Mouse (Mus musculus): ENCODE results near the gene Wdr6. TPM values are rescaled to one million over a fixed set of nuclear protein-coding genes. Genes with fewer than 3 reads are reported as not detected.

Gene Wdr6
- total RNA-seq, 2 experiments from 2014 or later, result 18.0 to 18.1 TPM

- no peak for ATAC-seq (replicated peaks; ENCODE audit: poor library complexity, severe bottlenecking)
These were observed 3.6 kb downstream of the Wdr6 start for GRCm38 (mm10) chr9:108574921-108575320.

DNA sequence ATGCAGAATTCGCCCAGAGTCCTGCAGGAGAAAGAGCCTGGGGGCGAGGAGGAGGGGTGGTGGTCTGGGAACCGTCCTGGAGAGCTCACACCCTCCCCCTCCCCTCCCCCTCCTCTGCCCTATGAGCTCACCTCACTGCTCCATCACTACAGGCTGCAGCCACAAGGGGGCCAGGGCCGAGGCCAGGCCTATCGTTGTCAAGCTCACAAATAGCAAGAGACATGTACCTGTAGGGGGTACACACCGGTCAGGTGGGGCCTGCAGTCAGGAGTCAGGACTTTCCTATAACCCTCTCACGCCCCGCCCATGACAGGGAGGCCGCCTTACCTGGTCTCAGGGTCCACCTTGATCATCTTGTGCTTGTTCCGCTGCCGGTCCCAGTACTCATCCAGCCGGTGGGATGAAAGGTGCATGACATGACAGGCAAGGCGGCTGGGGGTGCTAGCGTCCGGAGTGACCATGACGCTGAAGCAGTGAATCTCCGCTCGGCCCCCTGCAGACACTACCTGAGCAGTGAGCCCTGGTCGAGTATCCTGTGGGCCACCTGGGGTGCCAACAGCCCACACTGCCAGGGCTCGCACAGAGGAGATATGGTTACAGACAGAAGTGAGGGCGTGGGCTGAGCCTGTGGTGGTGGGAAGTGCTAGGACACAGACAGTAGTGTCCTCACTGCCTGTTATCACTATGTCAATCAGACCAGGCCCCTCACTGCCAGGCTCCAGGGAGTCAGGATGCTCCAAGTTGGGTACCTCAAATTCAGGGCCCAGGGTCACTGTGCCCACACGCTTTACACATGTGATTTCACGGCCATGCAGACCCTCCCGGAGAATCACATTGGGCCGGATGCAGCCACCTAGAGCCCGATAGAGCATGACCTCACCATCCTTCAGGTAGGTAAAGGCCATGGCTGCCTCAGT, 4.5 kb downstream of the Wdr6 start:
- 0 out of 2 replicates have a peak, but pooled peaks have one; percentile 11 for ATAC-seq (replicated peaks; ENCODE audit: poor library complexity, severe bottlenecking)

GRCm38 (mm10) chr9:108572321-108572720, 6.2 kb downstream of the Wdr6 start:
- no peak for ATAC-seq (replicated peaks; ENCODE audit: poor library complexity, severe bottlenecking)

- no peak for ATAC-seq (replicated peaks; ENCODE audit: poor library complexity, severe bottlenecking)
These were observed 7.1 kb downstream of the Wdr6 start for GRCm38 (mm10) chr9:108571401-108571973.

GRCm38 (mm10) chr9:108570207-108570896, 8.2 kb downstream of the Wdr6 start:
- peak; percentile 20 for ATAC-seq (replicated peaks; ENCODE audit: poor library complexity, severe bottlenecking)

- peak; percentile 45 for ATAC-seq (replicated peaks; ENCODE audit: poor library complexity, severe bottlenecking)
These were observed 8.9 kb downstream of the Wdr6 start, which contains the start of gene Dalrd3 for GRCm38 (mm10) chr9:108569381-108570206. Gene Dalrd3, plus strand, starts transcription at chr9:108569886.

DNA sequence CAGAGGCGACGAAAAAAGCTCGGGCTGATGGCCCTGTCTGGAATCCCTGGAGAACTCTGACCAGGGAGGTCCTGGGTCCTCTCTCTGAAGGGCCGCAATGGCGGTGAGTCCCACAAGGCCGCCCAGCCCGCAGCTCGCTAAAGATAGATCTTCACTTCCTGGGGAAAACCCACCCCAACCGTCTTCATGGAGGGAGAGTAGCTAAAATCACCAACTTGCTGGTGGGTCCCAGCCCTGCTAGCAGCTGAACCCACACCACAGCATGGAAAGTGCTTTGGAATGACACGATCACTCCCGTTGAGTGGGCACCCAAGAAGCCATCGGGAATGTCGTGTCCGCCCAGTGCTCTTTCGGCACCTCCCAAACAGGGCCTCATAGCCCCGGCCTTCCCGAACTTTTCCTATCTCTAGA, 10.0 kb downstream of the Wdr6 start:
- no peak for ATAC-seq (replicated peaks; ENCODE audit: poor library complexity, severe bottlenecking)

DNA sequence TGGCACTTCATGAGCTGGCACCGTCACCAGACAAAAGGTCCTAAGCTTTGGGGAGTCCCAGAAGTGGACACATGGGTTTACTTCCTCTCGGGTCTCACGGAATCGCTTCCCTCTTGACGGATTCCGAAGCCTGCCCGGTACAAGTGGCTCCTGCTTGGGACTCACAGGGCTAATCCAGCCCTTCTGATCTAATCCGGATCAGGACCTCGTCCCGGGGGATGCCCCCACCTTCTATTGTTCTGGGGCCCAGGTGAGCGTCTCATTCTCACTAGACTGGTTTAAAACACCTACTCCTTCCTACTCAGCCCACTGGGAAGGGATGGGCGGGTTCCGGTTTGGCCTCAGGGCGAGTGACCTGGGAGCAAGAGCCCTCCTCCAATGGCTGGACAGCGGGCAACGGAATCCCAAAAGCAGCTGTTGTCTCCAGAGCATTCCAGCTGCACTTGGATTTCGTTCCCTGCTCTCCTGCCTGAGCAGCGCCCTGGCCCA, 10.6 kb downstream of the Wdr6 start:
- peak; percentile 3 for ATAC-seq (replicated peaks; ENCODE audit: poor library complexity, severe bottlenecking)

- ATAC-seq (replicated peaks; ENCODE audit: poor library complexity, severe bottlenecking), result peak; percentile 62
These were observed 11.4 kb downstream of the Wdr6 start, which contains the start of gene Ndufaf3 for GRCm38 (mm10) chr9:108566815-108567776. Gene Ndufaf3, minus strand, starts transcription at chr9:108567434.

- ATAC-seq (replicated peaks; ENCODE audit: poor library complexity, severe bottlenecking), result peak; percentile 0; the same call in 1 of the 2 replicates
These were observed 12.4 kb downstream of the Wdr6 start for GRCm38 (mm10) chr9:108565881-108566814.

GRCm38 (mm10) chr9:108564131-108564530, 14.4 kb downstream of the Wdr6 start:
- no peak for ATAC-seq (replicated peaks; ENCODE audit: poor library complexity, severe bottlenecking)

DNA sequence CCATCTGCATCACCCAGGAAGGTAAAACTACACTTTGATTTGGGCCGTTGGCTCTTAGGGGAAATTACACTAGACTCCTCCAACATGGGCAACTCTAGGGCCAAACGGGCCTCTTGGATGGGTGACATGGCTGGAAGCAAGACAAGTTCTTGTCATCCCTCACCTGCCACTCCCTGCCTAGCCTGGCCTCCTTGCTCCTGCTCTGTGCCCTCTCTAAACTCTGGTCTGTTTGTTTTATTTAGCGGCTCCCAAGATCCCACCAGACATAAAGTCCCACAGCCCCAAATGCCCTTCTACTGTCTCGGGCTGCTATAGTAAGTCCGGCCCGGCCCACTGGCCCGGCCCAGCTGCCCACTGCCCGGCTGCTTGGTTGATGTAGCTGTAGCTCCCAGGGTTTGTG, 14.9 kb downstream of the Wdr6 start:
- no peak for ATAC-seq (replicated peaks; ENCODE audit: poor library complexity, severe bottlenecking)

- peak; percentile 96 for ATAC-seq (replicated peaks; ENCODE audit: poor library complexity, severe bottlenecking)
These were observed 18.2 kb downstream of the Wdr6 start, which contains the start of gene Impdh2 for GRCm38 (mm10) chr9:108560227-108560841. Gene Impdh2, plus strand, starts transcription at chr9:108560286.

DNA sequence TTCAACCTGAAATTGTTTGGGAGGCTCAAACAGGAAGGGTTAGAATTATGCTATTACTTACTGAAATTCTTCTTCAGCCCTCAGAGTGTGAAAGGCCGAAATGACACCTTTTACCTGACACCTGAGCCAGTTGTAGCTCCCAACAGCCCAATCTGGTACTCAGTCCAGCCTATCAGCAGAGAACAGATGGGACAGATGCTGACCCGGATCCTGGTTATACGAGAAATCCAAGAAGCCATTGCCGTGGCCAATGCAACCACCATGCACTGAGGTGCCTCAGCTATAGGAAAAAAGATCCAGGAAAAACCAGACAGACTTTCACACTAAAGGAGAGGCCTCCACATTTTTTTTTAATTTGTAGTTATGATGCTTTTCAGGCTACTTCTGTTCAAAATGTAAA, 19.4 kb downstream of the Wdr6 start:
- no peak for ATAC-seq (replicated peaks; ENCODE audit: poor library complexity, severe bottlenecking)

DNA sequence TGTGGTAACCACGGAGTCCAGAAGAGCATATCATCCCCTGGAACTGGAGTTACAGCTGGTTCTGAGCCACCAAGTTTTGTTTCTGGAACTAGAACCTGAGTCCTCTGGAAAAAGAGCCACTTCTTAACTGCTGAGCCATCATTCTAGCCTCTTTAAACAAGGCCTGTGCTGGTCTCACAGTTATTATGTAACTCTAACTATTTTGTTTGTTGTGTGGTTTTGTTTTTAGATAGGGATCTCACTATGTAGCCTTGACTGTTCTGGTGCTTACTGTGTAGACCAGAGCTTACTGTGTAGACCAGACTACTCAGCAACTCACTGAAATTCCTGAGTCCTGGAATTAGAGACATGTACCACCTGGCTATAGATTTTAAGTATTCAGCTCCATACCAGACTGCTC, 31.7 kb downstream of the Wdr6 start:
- no peak for ATAC-seq (replicated peaks; ENCODE audit: poor library complexity, severe bottlenecking)

- ATAC-seq (replicated peaks; ENCODE audit: poor library complexity, severe bottlenecking), result no peak
These were observed 32.6 kb downstream of the Wdr6 start for GRCm38 (mm10) chr9:108545986-108546385.

GRCm38 (mm10) chr9:108540846-108541245, 37.7 kb downstream of the Wdr6 start:
- ATAC-seq (replicated peaks; ENCODE audit: poor library complexity, severe bottlenecking), result no peak

Measured in granulocyte monocyte progenitor cell, adult 5-6 weeks (primary cell).